Mouse (Mus musculus) embryonic facial prominence, embryonic 11.5 days (tissue): ENCODE results near the gene Tox2. TPM values are rescaled to one million over a fixed set of nuclear protein-coding genes. Genes with fewer than 3 reads are reported as not detected.

Source experiments
- ATAC-seq: fragments of 200-750 bp; cut with Nextera tagmentation; replicated peaks from 2 replicates; pipeline ENCODE4 v1.8.0; 2017; ENCODE audit warnings: low read depth; ENCODE audit not compliant: insufficient number of reproducible peaks, low FRiP score, low TSS enrichment
- DNase-seq: peaks from one replicate; pipeline ENCODE4 v3.0.0-alpha.2; 2015; ENCODE audit warnings: low spot score
- H3K27ac ChIP-seq: fragments of 300-500 bp; sonication (generic); replicated peaks from 2 replicates; pipeline ENCODE4 v1.5.1; 2014; ENCODE audit warnings: mild to moderate bottlenecking, low read depth, low read length, control low read depth
- H3K27me3 ChIP-seq: fragments of 300-500 bp; sonication (generic); 2 replicates; pipeline ENCODE4 v1.6.1; 2014; ENCODE audit warnings: mild to moderate bottlenecking, low read length, moderate library complexity, mixed read lengths; ENCODE audit not compliant: control insufficient read depth, insufficient read depth
- H3K36me3 ChIP-seq: fragments of 300-500 bp; sonication (generic); replicated peaks from 2 replicates; pipeline ENCODE4 v1.6.1; 2014; ENCODE audit warnings: low read depth, mild to moderate bottlenecking, low read length, moderate library complexity, mixed read lengths; ENCODE audit not compliant: control insufficient read depth, insufficient read depth
- H3K4me1 ChIP-seq: fragments of 300-500 bp; sonication (generic); 2 replicates; pipeline ENCODE4 v1.6.1; 2014; ENCODE audit warnings: low read length, mixed read lengths; ENCODE audit not compliant: control insufficient read depth, insufficient read depth
- H3K4me2 ChIP-seq: fragments of 300-500 bp; sonication (generic); 2 replicates; pipeline ENCODE4 v1.6.1; 2014; ENCODE audit warnings: low read depth, mild to moderate bottlenecking, control low read depth, low read length, moderate library complexity
- H3K4me3 ChIP-seq: fragments of 300-500 bp; sonication (generic); 2 replicates; pipeline ENCODE4 v1.5.1; 2014; ENCODE audit warnings: low read depth, low read length, control low read depth
- H3K9ac ChIP-seq: fragments of 300-500 bp; sonication (generic); replicated peaks from 2 replicates; pipeline ENCODE4 v1.6.1; 2014; ENCODE audit warnings: mild to moderate bottlenecking, control low read depth, low read length
- H3K9me3 ChIP-seq: fragments of 300-500 bp; sonication (generic); replicated peaks from 2 replicates; pipeline ENCODE4 v1.6.1; 2016; ENCODE audit warnings: mild to moderate bottlenecking, low read length, inconsistent platforms, mixed read lengths; ENCODE audit not compliant: control insufficient read depth
- WGBS: fragments of 180-500 bp; shearing (Covaris S2); extraction: QIAGEN DNeasy Blood & Tissue Kit; methylation state at CpG from one replicate; pipeline ENCODE4 v1.1.7; 2014; 5-methylcytosine and 5-hydroxymethylcytosine counted together
- polyA plus RNA-seq: library from polyadenylated mRNA; unstranded; fragments of >200 nt; fragmentation: Nextera tagmentation; extraction: Ambion mirVana; gene quantifications from 2 replicates; pipeline ENCODE4 v1.2.1, GENCODE M21; 2014

The Tox2 gene
- polyA plus RNA-seq, 1 experiment from 2014 or later, result 10.8 TPM

DNA sequence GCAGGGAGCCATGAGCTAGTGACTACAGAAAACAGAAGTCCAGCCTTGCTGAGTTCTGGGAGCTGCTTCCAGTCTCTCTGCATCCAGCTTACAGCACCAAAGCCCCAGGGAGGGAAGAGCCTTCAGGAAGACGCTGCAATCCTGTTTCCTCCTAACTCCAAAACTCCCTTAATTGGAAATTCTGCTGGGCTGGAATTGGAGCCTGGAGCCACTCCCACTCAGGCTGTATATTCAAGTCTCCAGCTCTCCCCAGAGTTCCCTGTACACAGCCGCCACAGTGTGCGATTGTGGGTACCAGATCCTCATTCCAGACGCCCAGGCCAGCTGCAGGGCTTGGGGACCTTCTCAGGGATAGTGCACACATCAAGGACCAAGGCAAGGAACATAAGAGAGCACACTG lies 167.2 kb downstream of the Tox2 start:
- Histone ChIP-seq H3K9ac (no peak overlapping the region), H3K4me3 (no peak overlapping the region), H3K36me3 (no peaks in the 10 kb centered on the region), H3K27ac (no peak overlapping the region), H3K27me3 (peaks cover 4% of the 10 kb centered on the region), H3K4me1 (no peaks in the 10 kb centered on the region), H3K9me3 (no peaks in the 10 kb centered on the region), H3K4me2 (no peak overlapping the region)
- DNase-seq (no peak), ATAC-seq (no peak)
- 48% methylated on average over 4 of the region's 4 CpGs for WGBS

DNA sequence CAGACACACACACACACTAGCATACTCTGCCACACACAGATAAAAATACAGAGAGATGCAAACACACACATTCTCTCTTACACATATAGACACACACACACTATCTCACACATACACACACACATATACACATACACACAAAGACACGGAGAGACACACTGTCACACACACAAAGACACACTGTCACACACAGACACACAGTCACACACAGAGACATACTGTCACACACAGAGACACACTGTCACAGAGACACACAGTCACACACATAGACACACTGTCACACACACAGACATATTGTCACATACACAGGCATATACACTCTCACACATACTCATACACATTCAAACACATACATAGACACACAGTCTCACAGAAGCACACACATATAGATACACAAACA lies 169.7 kb downstream of the Tox2 start:
- Histone ChIP-seq H3K4me1 (peaks cover 2% of the 10 kb centered on the region; the same call in 1 of the 2 replicates), H3K9me3 (no peaks in the 10 kb centered on the region), H3K4me2 (no peak overlapping the region), H3K27ac (no peak overlapping the region), H3K4me3 (no peak overlapping the region), H3K27me3 (peaks cover 22% of the 10 kb centered on the region), H3K9ac (no peak overlapping the region), H3K36me3 (no peaks in the 10 kb centered on the region)
- 61% methylated on average over 1 of the region's 1 CpGs for WGBS
- DNase-seq (no peak), ATAC-seq (no peak)

Other genes starting within 250 kb of the Tox2 start
- not detected in 2 replicates for gene Sgk2, start 215.8 kb upstream of the Tox2 start, polyA plus RNA-seq
- gene Ift52, start 185.8 kb upstream of the Tox2 start, polyA plus RNA-seq, result 60.4 and 61.6 TPM in 2 replicates
- 25.6 TPM in 2 replicates for gene Mybl2, start 148.4 kb upstream of the Tox2 start, polyA plus RNA-seq
- gene Gtsf1l, start 115.3 kb upstream of the Tox2 start, polyA plus RNA-seq, result not detected in 2 replicates
- gene Jph2, start 194.9 kb downstream of the Tox2 start, polyA plus RNA-seq, result 0.42 and 0.54 TPM in 2 replicates
- gene Oser1, start 221.6 kb downstream of the Tox2 start, polyA plus RNA-seq, result 105 and 106 TPM in 2 replicates
- gene Gdap1l1, start 235.4 kb downstream of the Tox2 start, polyA plus RNA-seq, result 10.9 and 13.6 TPM in 2 replicates